Mouse (Mus musculus) limb, embryonic 15.5 days (tissue): Measurements from ENCODE around the gene Cd320. TPM values are rescaled to one million over a fixed set of nuclear protein-coding genes. Genes with fewer than 3 reads are reported as not detected.

Experiments used
- ATAC-seq: fragments of 200-750 bp; cut with Nextera tagmentation; 2 replicates; pipeline ENCODE4 v1.8.0; 2017; ENCODE audit warnings: low read depth, moderate TSS enrichment; ENCODE audit not compliant: insufficient number of reproducible peaks, low FRiP score, low TSS enrichment
- H3K27ac ChIP-seq: fragments of 300-500 bp; sonication (generic); 2 replicates; pipeline ENCODE4 v1.5.1; 2015; ENCODE audit warnings: moderate library complexity, mild to moderate bottlenecking, inconsistent platforms
- H3K27me3 ChIP-seq: fragments of 300-500 bp; sonication (generic); 2 replicates; pipeline ENCODE4 v1.6.1; 2015; ENCODE audit warnings: inconsistent platforms
- H3K36me3 ChIP-seq: fragments of 300-500 bp; sonication (generic); 2 replicates; pipeline ENCODE4 v1.6.1; 2015; ENCODE audit warnings: inconsistent platforms
- H3K4me1 ChIP-seq: fragments of 300-500 bp; sonication (generic); 2 replicates; pipeline ENCODE4 v1.6.1; 2015; ENCODE audit warnings: inconsistent platforms
- H3K4me2 ChIP-seq: fragments of 300-500 bp; sonication (generic); 2 replicates; pipeline ENCODE4 v1.6.1; 2015; ENCODE audit warnings: mild to moderate bottlenecking, inconsistent platforms
- H3K4me3 ChIP-seq: fragments of 300-500 bp; sonication (generic); 2 replicates; pipeline ENCODE4 v1.5.1; 2015; ENCODE audit warnings: mild to moderate bottlenecking, inconsistent platforms
- H3K9ac ChIP-seq: fragments of 300-500 bp; sonication (generic); 2 replicates; pipeline ENCODE4 v1.6.1; 2015; ENCODE audit warnings: inconsistent platforms
- H3K9me3 ChIP-seq: fragments of 300-500 bp; sonication (generic); 2 replicates; pipeline ENCODE4 v1.6.1; 2016; ENCODE audit warnings: inconsistent platforms
- WGBS: fragments of 180-500 bp; shearing (Covaris S2); methylation state at CpG from one replicate; pipeline ENCODE4 v1.1.7; 2015; 5-methylcytosine and 5-hydroxymethylcytosine counted together
- polyA plus RNA-seq: library from polyadenylated mRNA; unstranded; fragments of >200 nt; fragmentation: Nextera tagmentation; extraction: Ambion mirVana; gene quantifications from 2 replicates; pipeline ENCODE4 v1.2.1, GENCODE M21; 2015

Gene Cd320
- polyA plus RNA-seq, result 53.1 and 54.8 TPM in 2 replicates

GRCm38 (mm10) chr17:33842966-33843795 lies at the start of gene Cd320:
TSS of gene Cd320 (plus strand) at chr17:33843091.
- H3K9me3 ChIP-seq, result no peaks in the 10 kb centered on the region
- H3K27me3 ChIP-seq, result no peaks in the 10 kb centered on the region
- H3K27ac ChIP-seq, result peak within 1 kb of the TSS; percentile 80
- H3K4me1 ChIP-seq, result peaks cover 12% of the 10 kb centered on the region
- H3K9ac ChIP-seq, result peak within 1 kb of the TSS; percentile 41
- H3K36me3 ChIP-seq, result peaks cover 29% of the 10 kb centered on the region
- peak within 1 kb of the TSS; percentile 73 for H3K4me2 ChIP-seq
- under 1% methylated on average over 45 of the region's 45 CpGs for whole genome bisulfite sequencing
- peak; percentile 90 for ATAC-seq
- H3K4me3 ChIP-seq, result peak within 1 kb of the TSS; percentile 99

GRCm38 (mm10) chr17:33798306-33798705 lies 44.6 kb upstream of the Cd320 start:
- H3K9me3 ChIP-seq, result no peaks in the 10 kb centered on the region
- no peak overlapping the region for H3K4me3 ChIP-seq
- ATAC-seq, result no peak
- no peak overlapping the region for H3K4me2 ChIP-seq
- H3K4me1 ChIP-seq, result no peaks in the 10 kb centered on the region
- no peaks in the 10 kb centered on the region for H3K36me3 ChIP-seq
- no peaks in the 10 kb centered on the region for H3K27me3 ChIP-seq
- H3K9ac ChIP-seq, result no peak overlapping the region
- WGBS, result 42% methylated on average over 3 of the region's 3 CpGs
- H3K27ac ChIP-seq, result no peak overlapping the region

- H3K27ac ChIP-seq, result no peak overlapping the region
- no peak overlapping the region for H3K4me3 ChIP-seq
- H3K27me3 ChIP-seq, result no peaks in the 10 kb centered on the region
- no peak overlapping the region for H3K9ac ChIP-seq
- no peaks in the 10 kb centered on the region for H3K4me1 ChIP-seq
- no peaks in the 10 kb centered on the region for H3K36me3 ChIP-seq
- ATAC-seq, result no peak
- H3K9me3 ChIP-seq, result no peaks in the 10 kb centered on the region
- no peak overlapping the region for H3K4me2 ChIP-seq
- 53% methylated on average over 1 of the region's 1 CpGs for WGBS
These were observed 43.6 kb upstream of the Cd320 start for GRCm38 (mm10) chr17:33799277-33799676.

GRCm38 (mm10) chr17:33802221-33802620 lies 40.7 kb upstream of the Cd320 start:
- Histone ChIP-seq H3K27me3 (no peaks in the 10 kb centered on the region), H3K4me2 (no peak overlapping the region), H3K9ac (no peak overlapping the region), H3K27ac (no peak overlapping the region), H3K9me3 (no peaks in the 10 kb centered on the region), H3K4me3 (no peak overlapping the region), H3K36me3 (no peaks in the 10 kb centered on the region), H3K4me1 (no peaks in the 10 kb centered on the region)
- ATAC-seq, result no peak
- WGBS, result 2% methylated on average over 2 of the region's 2 CpGs

GRCm38 (mm10) chr17:33804205-33804604 lies 38.7 kb upstream of the Cd320 start:
- Histone ChIP-seq H3K27ac (no peak overlapping the region), H3K9ac (no peak overlapping the region), H3K4me3 (no peak overlapping the region), H3K36me3 (no peaks in the 10 kb centered on the region), H3K27me3 (no peaks in the 10 kb centered on the region), H3K4me2 (no peak overlapping the region), H3K9me3 (no peaks in the 10 kb centered on the region), H3K4me1 (no peaks in the 10 kb centered on the region)
- ATAC-seq, result no peak
- 50% methylated on average over 4 of the region's 4 CpGs for WGBS

- Histone ChIP-seq H3K4me2 (no peak overlapping the region), H3K4me1 (no peaks in the 10 kb centered on the region), H3K36me3 (no peaks in the 10 kb centered on the region), H3K9me3 (no peaks in the 10 kb centered on the region), H3K27ac (no peak overlapping the region), H3K27me3 (no peaks in the 10 kb centered on the region), H3K9ac (no peak overlapping the region), H3K4me3 (no peak overlapping the region)
- WGBS, result 54% methylated on average over 1 of the region's 1 CpGs
- no peak for ATAC-seq
These were observed 38.1 kb upstream of the Cd320 start for GRCm38 (mm10) chr17:33804745-33805144.

GRCm38 (mm10) chr17:33807181-33807888 lies 35.6 kb upstream of the Cd320 start:
- Histone ChIP-seq H3K4me2 (no peak overlapping the region), H3K27ac (no peak overlapping the region), H3K27me3 (peaks cover 5% of the 10 kb centered on the region; the same call in 1 of the 2 replicates), H3K4me3 (no peak overlapping the region), H3K9ac (no peak overlapping the region), H3K4me1 (peaks cover 9% of the 10 kb centered on the region), H3K36me3 (no peaks in the 10 kb centered on the region), H3K9me3 (no peaks in the 10 kb centered on the region)
- ATAC-seq, result no peak
- 59% methylated on average over 8 of the region's 9 CpGs for WGBS

- ATAC-seq, result no peak
- peaks cover 9% of the 10 kb centered on the region for H3K4me1 ChIP-seq
These were observed 34.7 kb upstream of the Cd320 start for GRCm38 (mm10) chr17:33808192-33808591.

GRCm38 (mm10) chr17:33810334-33811141 lies 32.4 kb upstream of the Cd320 start, which contains the start of gene Kank3:
TSS of gene Kank3 (plus strand) at chr17:33810519.
- Histone ChIP-seq H3K36me3 (no peaks in the 10 kb centered on the region), H3K4me1 (peaks cover 9% of the 10 kb centered on the region), H3K4me2 (peak within 1 kb of the TSS; percentile 90), H3K9me3 (no peaks in the 10 kb centered on the region), H3K27ac (peak within 1 kb of the TSS; percentile 44; the same call in 1 of the 2 replicates), H3K9ac (peak within 1 kb of the TSS; percentile 37), H3K27me3 (peaks cover 5% of the 10 kb centered on the region; the same call in 1 of the 2 replicates), H3K4me3 (peak within 1 kb of the TSS; percentile 51)
- peak; percentile 95 for ATAC-seq
- under 1% methylated on average over 36 of the region's 36 CpGs for WGBS

More at GRCm38 (mm10) chr17:33808192-33808591, 34.7 kb upstream of the Cd320 start:
- H3K36me3 ChIP-seq, result no peaks in the 10 kb centered on the region
- H3K27me3 ChIP-seq, result peaks cover 5% of the 10 kb centered on the region; the same call in 1 of the 2 replicates
- no peak overlapping the region for H3K4me3 ChIP-seq
- H3K9me3 ChIP-seq, result no peaks in the 10 kb centered on the region
- H3K27ac ChIP-seq, result no peak overlapping the region
- no peak overlapping the region for H3K4me2 ChIP-seq
- 29% methylated on average over 10 of the region's 10 CpGs for WGBS
- H3K9ac ChIP-seq, result no peak overlapping the region

- peak overlapping the region; percentile 90 for H3K4me2 ChIP-seq
- H3K4me1 ChIP-seq, result peaks cover 9% of the 10 kb centered on the region
- no peak overlapping the region for H3K9ac ChIP-seq
- no peaks in the 10 kb centered on the region for H3K36me3 ChIP-seq
- H3K27me3 ChIP-seq, result peaks cover 5% of the 10 kb centered on the region; the same call in 1 of the 2 replicates
- no peak for ATAC-seq
- H3K9me3 ChIP-seq, result no peaks in the 10 kb centered on the region
- peak overlapping the region; percentile 51 for H3K4me3 ChIP-seq
- WGBS, result 19% methylated on average over 7 of the region's 7 CpGs
- peak overlapping the region; percentile 44; the same call in 1 of the 2 replicates for H3K27ac ChIP-seq
These were observed 31.8 kb upstream of the Cd320 start for GRCm38 (mm10) chr17:33811142-33811516.

- Histone ChIP-seq H3K27ac (no peak overlapping the region), H3K4me1 (peaks cover 17% of the 10 kb centered on the region), H3K27me3 (peaks cover 5% of the 10 kb centered on the region; the same call in 1 of the 2 replicates), H3K36me3 (no peaks in the 10 kb centered on the region), H3K4me3 (no peak overlapping the region), H3K9ac (no peak overlapping the region), H3K4me2 (no peak overlapping the region), H3K9me3 (no peaks in the 10 kb centered on the region)
- WGBS, result 59% methylated on average over 3 of the region's 3 CpGs
- ATAC-seq, result no peak
These were observed 30.4 kb upstream of the Cd320 start for GRCm38 (mm10) chr17:33812475-33812874.
